Mouse (Mus musculus): ENCODE measurements at regions not wholly inside any gene's neighbourhood (a gene's known extent, or its start where the extent isn't known, plus 50 kb on each side); places are given as distances from the start of the nearest gene placed in this dataset.

GRCm38 (mm10) chr15:51173976-51174620 lies 2710.6 kb upstream of the Gm7489 start:
- H3K4me2 ChIP-seq (ENCODE audit: low read depth, low read length), result no peak overlapping the region
- H3K27me3 ChIP-seq (ENCODE audit: insufficient read depth, low read length), result no peaks in the 10 kb centered on the region
- no peak overlapping the region for H3K27ac ChIP-seq (ENCODE audit: low read depth)
- no peak for ATAC-seq
- H3K36me3 ChIP-seq (replicated peaks; ENCODE audit: insufficient read depth, low read length), result no peaks in the 10 kb centered on the region
- no peaks in the 10 kb centered on the region for H3K4me1 ChIP-seq (ENCODE audit: insufficient read depth)
- H3K9me3 ChIP-seq (ENCODE audit: low read length), result no peaks in the 10 kb centered on the region
- no peak for DNase-seq
- TF ChIP-seq EP300 (IDR thresholded peaks at IDR 0.05; ENCODE audit: low read depth), result no peak
- no peak for TF ChIP-seq CTCF (IDR thresholded peaks at IDR 0.05; ENCODE audit: low read depth)
- no peak overlapping the region for H3K9ac ChIP-seq (replicated peaks)
- no peak overlapping the region for H3K4me3 ChIP-seq (ENCODE audit: low read depth, low read length)
- WGBS (ENCODE audit: insufficient replicate concordance), result 75% methylated on average over 1 of the region's 1 CpGs

DNA sequence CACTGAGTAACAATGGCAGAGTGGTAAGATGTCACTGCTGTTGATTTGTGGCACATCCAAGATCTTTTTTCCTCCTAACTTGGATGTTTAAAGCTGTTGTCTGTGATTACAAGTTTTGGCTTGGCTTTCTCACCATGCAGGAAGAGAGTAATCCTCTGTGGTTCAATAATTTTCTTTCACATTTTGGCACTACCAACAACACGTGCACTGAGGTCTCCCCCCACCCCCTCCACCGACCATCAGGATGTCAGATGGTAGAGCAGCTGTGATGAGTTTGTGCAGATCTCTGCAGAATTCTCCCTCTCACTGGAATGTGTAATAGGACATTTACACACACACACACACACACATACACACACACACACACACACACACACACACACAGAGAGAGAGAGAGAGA lies 2708.2 kb upstream of the Gm7489 start:
- Histone ChIP-seq H3K27ac (ENCODE audit: low read depth) (no peak overlapping the region), H3K4me3 (ENCODE audit: low read depth, low read length) (no peak overlapping the region), H3K36me3 (replicated peaks; ENCODE audit: insufficient read depth, low read length) (no peaks in the 10 kb centered on the region), H3K9me3 (ENCODE audit: low read length) (no peaks in the 10 kb centered on the region), H3K9ac (replicated peaks) (no peak overlapping the region), H3K4me2 (ENCODE audit: low read depth, low read length) (no peak overlapping the region), H3K4me1 (ENCODE audit: insufficient read depth) (no peaks in the 10 kb centered on the region), H3K27me3 (ENCODE audit: insufficient read depth, low read length) (no peaks in the 10 kb centered on the region)
- WGBS (ENCODE audit: insufficient replicate concordance), result 47% methylated on average over 2 of the region's 2 CpGs
- DNase-seq, result no peak
- ATAC-seq, result no peak
- TF ChIP-seq EP300 (IDR thresholded peaks at IDR 0.05; ENCODE audit: low read depth), result no peak
- TF ChIP-seq CTCF (IDR thresholded peaks at IDR 0.05; ENCODE audit: low read depth), result no peak

GRCm38 (mm10) chr15:51189134-51189533 lies 2695.6 kb upstream of the Gm7489 start:
- H3K4me1 ChIP-seq (ENCODE audit: insufficient read depth), result no peaks in the 10 kb centered on the region
- no peak overlapping the region for H3K9ac ChIP-seq (replicated peaks)
- ATAC-seq (no peak), DNase-seq (no peak)
- TF ChIP-seq CTCF (IDR thresholded peaks at IDR 0.05; ENCODE audit: low read depth), result no peak
- no peak for TF ChIP-seq EP300 (IDR thresholded peaks at IDR 0.05; ENCODE audit: low read depth)
- no peak overlapping the region for H3K4me3 ChIP-seq (ENCODE audit: low read depth, low read length)
- H3K36me3 ChIP-seq (replicated peaks; ENCODE audit: insufficient read depth, low read length), result no peaks in the 10 kb centered on the region
- no peaks in the 10 kb centered on the region for H3K9me3 ChIP-seq (ENCODE audit: low read length)
- no peak overlapping the region for H3K27ac ChIP-seq (ENCODE audit: low read depth)
- H3K4me2 ChIP-seq (ENCODE audit: low read depth, low read length), result no peak overlapping the region
- no peaks in the 10 kb centered on the region for H3K27me3 ChIP-seq (ENCODE audit: insufficient read depth, low read length)
- WGBS (ENCODE audit: insufficient replicate concordance), result 71% methylated on average over 3 of the region's 3 CpGs

DNA sequence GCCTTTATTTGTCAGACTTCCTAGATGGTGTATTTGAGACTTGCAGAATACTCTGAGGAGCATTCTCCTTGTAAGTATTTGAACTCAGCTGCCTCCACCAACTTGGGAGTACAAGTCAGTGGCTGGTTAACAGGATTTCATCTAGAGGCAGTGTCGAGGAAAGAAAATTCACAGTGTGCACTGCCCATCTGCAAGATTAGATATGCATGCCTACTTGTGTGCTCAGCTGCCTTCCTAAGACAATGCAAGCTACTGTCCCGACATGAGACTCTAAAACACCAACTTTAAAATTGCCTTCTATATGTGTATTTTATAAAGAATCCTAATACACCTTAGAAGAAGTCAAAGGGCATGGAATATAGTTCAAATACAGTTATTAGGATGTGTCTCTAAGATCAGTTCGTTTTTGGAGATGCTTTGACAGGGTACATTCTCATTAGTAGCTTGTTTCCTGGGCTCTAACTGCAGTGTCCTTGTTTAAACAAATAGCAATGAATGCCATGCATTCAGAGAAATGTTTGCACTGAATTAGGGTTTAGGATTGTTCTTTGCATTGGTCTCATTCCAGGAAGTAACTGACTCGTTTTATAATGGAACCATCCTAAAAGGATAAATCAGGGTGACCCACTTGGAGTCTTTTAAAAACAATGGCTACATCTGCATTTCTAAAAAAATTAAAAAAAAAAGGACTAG lies 2687.1 kb upstream of the Gm7489 start:
- H3K9ac ChIP-seq (replicated peaks), result no peak overlapping the region
- TF ChIP-seq EP300 (IDR thresholded peaks at IDR 0.05; ENCODE audit: low read depth) (no peak), CTCF (IDR thresholded peaks at IDR 0.05; ENCODE audit: low read depth) (no peak)
- ATAC-seq, result no peak
- H3K4me2 ChIP-seq (ENCODE audit: low read depth, low read length), result no peak overlapping the region
- H3K9me3 ChIP-seq (ENCODE audit: low read length), result no peaks in the 10 kb centered on the region
- no peak overlapping the region for H3K4me3 ChIP-seq (ENCODE audit: low read depth, low read length)
- H3K36me3 ChIP-seq (replicated peaks; ENCODE audit: insufficient read depth, low read length), result no peaks in the 10 kb centered on the region
- H3K27me3 ChIP-seq (ENCODE audit: insufficient read depth, low read length), result no peaks in the 10 kb centered on the region
- H3K4me1 ChIP-seq (ENCODE audit: insufficient read depth), result no peaks in the 10 kb centered on the region
- no peak for DNase-seq
- no peak overlapping the region for H3K27ac ChIP-seq (ENCODE audit: low read depth)
- WGBS (ENCODE audit: insufficient replicate concordance), result 32% methylated on average over 4 of the region's 4 CpGs

DNA sequence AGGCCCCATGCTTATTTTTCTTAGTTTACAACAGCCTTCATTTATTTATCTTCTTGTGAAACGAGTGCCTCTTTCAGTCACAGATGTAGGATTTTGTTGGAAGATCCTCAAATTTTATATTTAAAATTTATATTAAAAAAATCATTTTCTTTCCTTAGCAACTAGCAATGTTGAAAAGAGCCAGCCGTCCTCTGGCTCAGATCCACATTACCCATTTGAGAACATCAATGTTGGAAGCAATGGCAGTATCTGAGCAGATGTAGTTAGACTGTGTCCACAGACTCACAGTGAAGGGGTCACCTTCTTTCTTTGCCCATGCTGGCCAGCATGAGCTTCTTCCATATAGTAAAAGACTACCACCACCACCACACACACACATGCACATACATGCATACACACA lies 2681.4 kb upstream of the Gm7489 start:
- DNase-seq, result no peak
- Histone ChIP-seq H3K9me3 (ENCODE audit: low read length) (no peaks in the 10 kb centered on the region), H3K4me1 (ENCODE audit: insufficient read depth) (no peaks in the 10 kb centered on the region), H3K27ac (ENCODE audit: low read depth) (no peak overlapping the region), H3K9ac (replicated peaks) (no peak overlapping the region), H3K4me2 (ENCODE audit: low read depth, low read length) (no peak overlapping the region), H3K4me3 (ENCODE audit: low read depth, low read length) (no peak overlapping the region), H3K36me3 (replicated peaks; ENCODE audit: insufficient read depth, low read length) (no peaks in the 10 kb centered on the region), H3K27me3 (ENCODE audit: insufficient read depth, low read length) (no peaks in the 10 kb centered on the region)
- TF ChIP-seq CTCF (IDR thresholded peaks at IDR 0.05; ENCODE audit: low read depth), result no peak
- TF ChIP-seq EP300 (IDR thresholded peaks at IDR 0.05; ENCODE audit: low read depth), result no peak
- ATAC-seq, result no peak
- 76% methylated on average over 2 of the region's 2 CpGs for WGBS (ENCODE audit: insufficient replicate concordance)

GRCm38 (mm10) chr15:51206050-51206449 lies 2678.7 kb upstream of the Gm7489 start:
- no peak overlapping the region for H3K4me2 ChIP-seq (ENCODE audit: low read depth, low read length)
- no peaks in the 10 kb centered on the region for H3K36me3 ChIP-seq (replicated peaks; ENCODE audit: insufficient read depth, low read length)
- H3K9me3 ChIP-seq (ENCODE audit: low read length), result no peaks in the 10 kb centered on the region
- H3K9ac ChIP-seq (replicated peaks), result no peak overlapping the region
- no peaks in the 10 kb centered on the region for H3K4me1 ChIP-seq (ENCODE audit: insufficient read depth)
- H3K4me3 ChIP-seq (ENCODE audit: low read depth, low read length), result no peak overlapping the region
- no peak for TF ChIP-seq CTCF (IDR thresholded peaks at IDR 0.05; ENCODE audit: low read depth)
- no peak for TF ChIP-seq EP300 (IDR thresholded peaks at IDR 0.05; ENCODE audit: low read depth)
- H3K27ac ChIP-seq (ENCODE audit: low read depth), result no peak overlapping the region
- H3K27me3 ChIP-seq (ENCODE audit: insufficient read depth, low read length), result no peaks in the 10 kb centered on the region
- DNase-seq (no peak), ATAC-seq (no peak)
- 63% methylated on average over 3 of the region's 3 CpGs for WGBS (ENCODE audit: insufficient replicate concordance)
